Mouse (Mus musculus): Measurements from ENCODE around the gene Bnip1.

- TF ChIP-seq CTCF (IDR thresholded peaks at IDR 0.05; ENCODE audit: control insufficient read depth, insufficient read depth, insufficient read length) = no peak
- no peak for TF ChIP-seq FOSL1 (IDR thresholded peaks at IDR 0.05; ENCODE audit: insufficient read depth, low read length, poor library complexity, severe bottlenecking)
Observed at GRCm38 (mm10) chr17:26791580-26791979, 10.7 kb downstream of the Bnip1 start.

All from C2C12 (cell line).